Mouse (Mus musculus): Measurements from ENCODE around the gene Pnpt1. TPM values are rescaled to one million over a fixed set of nuclear protein-coding genes. Genes with fewer than 3 reads are reported as not detected.
A peak's percentile ranks its signal among the peaks of the same experiment; 100 is the strongest.

Pnpt1 gene
- polyA plus RNA-seq (2012; rRNA removed), result 8.0 and 11.6 TPM in 2 replicates

- under 1% methylated on average over 50 of the region's 50 CpGs for WGBS
Measured at GRCm38 (mm10) chr11:29130385-29131355, at the start of gene Pnpt1. TSS of gene Pnpt1 (plus strand) at chr11:29130744.

GRCm38 (mm10) chr11:29092403-29092802 lies 38.1 kb upstream of the Pnpt1 start:
- WGBS, result 44% methylated on average over 2 of the region's 2 CpGs
- DNase-seq (ENCODE audit: low read depth, low spot score), result no peak

More at GRCm38 (mm10) chr11:29130385-29131355, at the start of gene Pnpt1:
- peak; percentile 88 for DNase-seq (ENCODE audit: low read depth, low spot score)

GRCm38 (mm10) chr11:29098926-29099325 lies 31.6 kb upstream of the Pnpt1 start:
- 20% methylated on average over 2 of the region's 2 CpGs for WGBS
- DNase-seq (ENCODE audit: low read depth, low spot score), result no peak

- WGBS, result 21% methylated on average over 11 of the region's 11 CpGs
- no peak for DNase-seq (ENCODE audit: low read depth, low spot score)
Measured at GRCm38 (mm10) chr11:29129862-29130384, 621 bp upstream of the Pnpt1 start.

GRCm38 (mm10) chr11:29140671-29141070 lies 10.1 kb downstream of the Pnpt1 start:
- WGBS, result 50% methylated on average over 1 of the region's 1 CpGs
- DNase-seq (ENCODE audit: low read depth, low spot score), result no peak

GRCm38 (mm10) chr11:29148901-29149300 lies 18.4 kb downstream of the Pnpt1 start:
- WGBS, result 75% methylated on average over 2 of the region's 2 CpGs
- no peak for DNase-seq (ENCODE audit: low read depth, low spot score)

- no peak for DNase-seq (ENCODE audit: low read depth, low spot score)
- 85% methylated on average over 4 of the region's 4 CpGs for WGBS
Measured at GRCm38 (mm10) chr11:29163569-29163968, 33.0 kb downstream of the Pnpt1 start.

- DNase-seq (ENCODE audit: low read depth, low spot score), result peak; percentile 80
- WGBS, result under 1% methylated on average over 34 of the region's 34 CpGs
Measured at GRCm38 (mm10) chr11:29171959-29172391, 41.4 kb downstream of the Pnpt1 start.

GRCm38 (mm10) chr11:29172563-29173124 lies 42.1 kb downstream of the Pnpt1 start, which contains the start of gene Ppp4r3b:
TSS of gene Ppp4r3b (plus strand) at chr11:29172890.
- peak; percentile 80 for DNase-seq (ENCODE audit: low read depth, low spot score)
- under 1% methylated on average over 50 of the region's 50 CpGs for WGBS

- WGBS, result under 1% methylated on average over 38 of the region's 38 CpGs
- DNase-seq (ENCODE audit: low read depth, low spot score), result peak; percentile 19
Measured at GRCm38 (mm10) chr11:29173125-29173631, 42.6 kb downstream of the Pnpt1 start.

GRCm38 (mm10) chr11:29173706-29174436 lies 43.3 kb downstream of the Pnpt1 start:
- WGBS, result 1% methylated on average over 13 of the region's 13 CpGs
- peak; percentile 4 for DNase-seq (ENCODE audit: low read depth, low spot score)

- WGBS, result 89% methylated on average over 1 of the region's 1 CpGs
Measured at GRCm38 (mm10) chr11:29179319-29179718, 48.8 kb downstream of the Pnpt1 start.

GRCm38 (mm10) chr11:29180657-29181056 lies 50.1 kb downstream of the Pnpt1 start:
- DNase-seq (ENCODE audit: low read depth, low spot score), result no peak
- whole genome bisulfite sequencing, result 68% methylated on average over 3 of the region's 3 CpGs

More at GRCm38 (mm10) chr11:29179319-29179718, 48.8 kb downstream of the Pnpt1 start:
- no peak for DNase-seq (ENCODE audit: low read depth, low spot score)

- no peak for DNase-seq (ENCODE audit: low read depth, low spot score)
- 91% methylated on average over 5 of the region's 5 CpGs for WGBS
Measured at GRCm38 (mm10) chr11:29181751-29182150, 51.2 kb downstream of the Pnpt1 start.

GRCm38 (mm10) chr11:29188981-29189380 lies 58.4 kb downstream of the Pnpt1 start:
- no peak for DNase-seq (ENCODE audit: low read depth, low spot score)
- 84% methylated on average over 2 of the region's 2 CpGs for WGBS

- WGBS, result 77% methylated on average over 5 of the region's 5 CpGs
- DNase-seq (ENCODE audit: low read depth, low spot score), result no peak
Measured at GRCm38 (mm10) chr11:29203653-29204052, 73.1 kb downstream of the Pnpt1 start.

GRCm38 (mm10) chr11:29209774-29210173 lies 79.2 kb downstream of the Pnpt1 start:
- no peak for DNase-seq (ENCODE audit: low read depth, low spot score)
- 92% methylated on average over 2 of the region's 2 CpGs for WGBS
